Mouse (Mus musculus): Measurements from ENCODE around the gene Fam162a.
"Not testable (repeated sequence)": the region's sequence is repeated elsewhere in the genome, so short reads cannot be mapped to it uniquely, and the experiment has no call there.

DNA sequence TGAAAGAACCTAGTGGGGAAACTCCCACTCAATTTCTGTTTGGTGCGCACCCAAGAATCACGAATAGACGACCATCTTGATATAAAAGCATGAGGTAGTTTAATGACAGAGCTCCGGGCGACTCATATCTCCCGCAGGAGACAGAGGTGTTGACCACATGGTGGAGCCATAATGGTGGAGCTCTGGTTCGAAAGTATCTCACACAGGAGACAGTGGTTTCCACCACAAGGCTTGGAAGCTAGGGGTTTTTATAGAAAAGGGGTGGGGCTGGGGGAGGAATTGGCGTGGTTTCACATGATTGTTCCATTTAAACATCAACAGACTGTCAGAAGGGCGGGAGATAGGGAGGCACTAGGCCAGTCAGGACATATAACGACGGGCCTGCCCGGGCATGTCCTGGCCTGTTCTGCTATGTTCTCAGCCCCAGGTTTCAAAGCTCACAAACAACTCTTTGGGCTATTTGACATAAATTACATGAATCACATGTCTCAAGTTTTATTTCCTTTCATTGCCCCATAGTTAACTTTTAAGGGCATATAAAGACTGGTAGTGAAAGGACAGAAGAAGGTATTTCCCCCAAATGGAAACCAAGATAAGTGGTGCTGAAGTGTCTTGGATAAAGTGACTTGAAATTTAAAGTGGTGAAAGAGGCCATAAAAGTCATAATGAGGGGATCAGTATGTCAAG, 26.6 kb upstream of the Fam162a start:
- TF ChIP-seq HCFC1 (IDR thresholded peaks at IDR 0.05; ENCODE audit: borderline replicate concordance, insufficient read depth, low read length); CHD2 (IDR thresholded peaks at IDR 0.05; ENCODE audit: low read depth, low read length): not testable (repeated sequence)

All from ES-E14 (cell line).